Mouse (Mus musculus) midbrain, embryonic 13.5 days (tissue): ENCODE measurements around the gene Ctdnep1. TPM values are rescaled to one million over a fixed set of nuclear protein-coding genes. Genes with fewer than 3 reads are reported as not detected.
A peak's percentile ranks its signal among the peaks of the same experiment; 100 is the strongest.

Experiments
- ATAC-seq: fragments of 200-750 bp; cut with Nextera tagmentation; 2 replicates; pipeline ENCODE4 v1.8.0; 2017; ENCODE audit warnings: mild to moderate bottlenecking, moderate TSS enrichment, moderate library complexity
- H3K27ac ChIP-seq: fragments of 300-500 bp; sonication (generic); 2 replicates; pipeline ENCODE4 v1.5.1; 2015; ENCODE audit warnings: inconsistent platforms, mild to moderate bottlenecking, moderate library complexity
- H3K27me3 ChIP-seq: fragments of 300-500 bp; sonication (generic); 2 replicates; pipeline ENCODE4 v1.6.1; 2015; ENCODE audit warnings: mild to moderate bottlenecking, inconsistent platforms
- H3K36me3 ChIP-seq: fragments of 300-500 bp; sonication (generic); 2 replicates; pipeline ENCODE4 v1.6.1; 2015; ENCODE audit warnings: mild to moderate bottlenecking, inconsistent platforms
- H3K4me1 ChIP-seq: fragments of 300-500 bp; sonication (generic); replicated peaks from 2 replicates; pipeline ENCODE4 v1.6.1; 2015; ENCODE audit warnings: inconsistent platforms
- H3K4me2 ChIP-seq: fragments of 300-500 bp; sonication (generic); replicated peaks from 2 replicates; pipeline ENCODE4 v1.6.1; 2015; ENCODE audit warnings: moderate library complexity, mild to moderate bottlenecking, inconsistent platforms
- H3K4me3 ChIP-seq: fragments of 300-500 bp; sonication (generic); replicated peaks from 2 replicates; pipeline ENCODE4 v1.5.1; 2015; ENCODE audit warnings: mild to moderate bottlenecking, inconsistent platforms
- H3K9ac ChIP-seq: fragments of 300-500 bp; sonication (generic); replicated peaks from 2 replicates; pipeline ENCODE4 v1.6.1; 2015; ENCODE audit warnings: mild to moderate bottlenecking, inconsistent platforms
- H3K9me3 ChIP-seq: fragments of 300-500 bp; sonication (generic); 2 replicates; pipeline ENCODE4 v1.6.1; 2016; ENCODE audit warnings: mild to moderate bottlenecking, inconsistent platforms
- WGBS: fragments of 180-500 bp; shearing (Covaris S2); methylation state at CpG from one replicate; pipeline ENCODE4 v1.1.7; 2015; 5-methylcytosine and 5-hydroxymethylcytosine counted together
- polyA plus RNA-seq: library from polyadenylated mRNA; unstranded; fragments of >200 nt; fragmentation: Nextera tagmentation; extraction: Ambion mirVana; gene quantifications from 2 replicates; pipeline ENCODE4 v1.2.1, GENCODE M21; 2015

Ctdnep1 gene
- polyA plus RNA-seq, 1 experiment from 2014 or later, result 22.9 TPM

DNA sequence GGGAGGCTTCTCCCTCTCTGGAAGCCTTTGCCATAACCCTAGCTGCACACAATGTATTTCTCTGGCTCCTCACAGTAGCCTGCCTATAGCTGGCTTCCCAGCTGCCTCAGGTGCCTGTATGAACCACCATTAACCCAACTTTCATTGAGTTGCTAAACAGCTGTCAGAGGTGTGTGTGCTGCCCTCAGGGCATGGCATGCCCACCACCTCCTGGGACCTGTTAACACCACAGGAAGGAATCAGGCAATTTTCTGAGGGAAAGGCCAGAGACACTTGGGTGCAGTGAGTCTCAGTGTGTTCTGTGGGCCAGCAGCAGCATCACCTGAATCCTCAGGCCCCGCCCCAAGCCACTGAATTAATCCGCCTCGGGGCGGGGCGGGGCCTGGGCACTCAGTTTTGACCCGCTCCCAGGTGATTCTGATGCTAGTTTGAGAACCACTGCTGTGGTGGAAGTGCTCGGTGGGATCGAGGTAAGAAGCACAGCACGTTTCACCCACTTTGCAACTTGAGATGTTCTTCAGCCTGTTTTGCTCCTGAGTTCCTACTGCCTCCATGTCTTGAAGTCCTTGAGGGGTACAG, 42.5 kb upstream of the Ctdnep1 start:
- Histone ChIP-seq H3K27ac (no peak overlapping the region), H3K4me1 (peaks cover 21% of the 10 kb centered on the region), H3K36me3 (no peaks in the 10 kb centered on the region), H3K27me3 (peaks cover 46% of the 10 kb centered on the region), H3K9me3 (no peaks in the 10 kb centered on the region), H3K9ac (no peak overlapping the region), H3K4me2 (no peak overlapping the region), H3K4me3 (no peak overlapping the region)
- no peak for ATAC-seq
- 20% methylated on average over 9 of the region's 9 CpGs for WGBS

GRCm38 (mm10) chr11:69939181-69939580, 41.8 kb upstream of the Ctdnep1 start:
- Histone ChIP-seq H3K36me3 (no peaks in the 10 kb centered on the region), H3K27me3 (peaks cover 46% of the 10 kb centered on the region), H3K4me2 (no peak overlapping the region), H3K27ac (no peak overlapping the region), H3K4me1 (peaks cover 21% of the 10 kb centered on the region), H3K9me3 (no peaks in the 10 kb centered on the region), H3K4me3 (no peak overlapping the region), H3K9ac (no peak overlapping the region)
- whole genome bisulfite sequencing, result 66% methylated on average over 5 of the region's 5 CpGs
- ATAC-seq, result no peak

DNA sequence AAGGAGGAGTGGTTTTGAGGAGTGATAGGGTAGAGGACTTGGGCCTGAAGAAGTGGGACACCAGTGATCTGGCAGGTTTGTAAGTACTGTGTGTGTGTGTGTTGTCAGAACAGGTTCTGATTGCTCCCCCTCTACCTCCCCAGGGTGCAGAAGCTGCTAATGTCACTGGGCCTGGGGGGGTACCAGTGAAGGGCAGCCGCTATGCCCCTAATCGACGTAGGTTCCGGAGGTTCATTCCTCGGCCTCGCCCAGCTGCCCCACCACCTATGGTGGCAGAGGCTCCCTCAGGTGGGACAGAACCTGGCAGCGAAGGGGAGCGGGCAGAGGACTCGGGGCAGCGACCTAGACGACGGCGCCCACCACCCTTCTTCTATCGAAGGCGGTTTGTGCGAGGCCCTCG, 41.2 kb upstream of the Ctdnep1 start:
- H3K9me3 ChIP-seq, result no peaks in the 10 kb centered on the region
- H3K4me3 ChIP-seq, result no peak overlapping the region
- H3K27ac ChIP-seq, result no peak overlapping the region
- no peak for ATAC-seq
- WGBS, result 94% methylated on average over 17 of the region's 17 CpGs
- H3K4me2 ChIP-seq, result no peak overlapping the region
- no peak overlapping the region for H3K9ac ChIP-seq
- no peaks in the 10 kb centered on the region for H3K36me3 ChIP-seq
- H3K4me1 ChIP-seq, result peaks cover 21% of the 10 kb centered on the region
- peaks cover 42% of the 10 kb centered on the region for H3K27me3 ChIP-seq

- no peak for ATAC-seq
- no peak overlapping the region for H3K9ac ChIP-seq
- H3K36me3 ChIP-seq, result no peaks in the 10 kb centered on the region
- H3K9me3 ChIP-seq, result no peaks in the 10 kb centered on the region
- WGBS, result 77% methylated on average over 4 of the region's 4 CpGs
- H3K4me2 ChIP-seq, result no peak overlapping the region
- no peak overlapping the region for H3K27ac ChIP-seq
- peaks cover 35% of the 10 kb centered on the region for H3K27me3 ChIP-seq
- H3K4me3 ChIP-seq, result no peak overlapping the region
- H3K4me1 ChIP-seq, result peaks cover 14% of the 10 kb centered on the region
Observed at GRCm38 (mm10) chr11:69940962-69941361, 40.0 kb upstream of the Ctdnep1 start.

- no peak overlapping the region for H3K4me3 ChIP-seq
- H3K27ac ChIP-seq, result no peak overlapping the region
- no peaks in the 10 kb centered on the region for H3K9me3 ChIP-seq
- WGBS, result 78% methylated on average over 13 of the region's 13 CpGs
- no peak overlapping the region for H3K4me2 ChIP-seq
- ATAC-seq, result no peak
- H3K36me3 ChIP-seq, result no peaks in the 10 kb centered on the region
- no peaks in the 10 kb centered on the region for H3K27me3 ChIP-seq
- H3K9ac ChIP-seq, result no peak overlapping the region
- H3K4me1 ChIP-seq, result peaks cover 16% of the 10 kb centered on the region
Observed at GRCm38 (mm10) chr11:69945216-69945615, 35.7 kb upstream of the Ctdnep1 start.

DNA sequence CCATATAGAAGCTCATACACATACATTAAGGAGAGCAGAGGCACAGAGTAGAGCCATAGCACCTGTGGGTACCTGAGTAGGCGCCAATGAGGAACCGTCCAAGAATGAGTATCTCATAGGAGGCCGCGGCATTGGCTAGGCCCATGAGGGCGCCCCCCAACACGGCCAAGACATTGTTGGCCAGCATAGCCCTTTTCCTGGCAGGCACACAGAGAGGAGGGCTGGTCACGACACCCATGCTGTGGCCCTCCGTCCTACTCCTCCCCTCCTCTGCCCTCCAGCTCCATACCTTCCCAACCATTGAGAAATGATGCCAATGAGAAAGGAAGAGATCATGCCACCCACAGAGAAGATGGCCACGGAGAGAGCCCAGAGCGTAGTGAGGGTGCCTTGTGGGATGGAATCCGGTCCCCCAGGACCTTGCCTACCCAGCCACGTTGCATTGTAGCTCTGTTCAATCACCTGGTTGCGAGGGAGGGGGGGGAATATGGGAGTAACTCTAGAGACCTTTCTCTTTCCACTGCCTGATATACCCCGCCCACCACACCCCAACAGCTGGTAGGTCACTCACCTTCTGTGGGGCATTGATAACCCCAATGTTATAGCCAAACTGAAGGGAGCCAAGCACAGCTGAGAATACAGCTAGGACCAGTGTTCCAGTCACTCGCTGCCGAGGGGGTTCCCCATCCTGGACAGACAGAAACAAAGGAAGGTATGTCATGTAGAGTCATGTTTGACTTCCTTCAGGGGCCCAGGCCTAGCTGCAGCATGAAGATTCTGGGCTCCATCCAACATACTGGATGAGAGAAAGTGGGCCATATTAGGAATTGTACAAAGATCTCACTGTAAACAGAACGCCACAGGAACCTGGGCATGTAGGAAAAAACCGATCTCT, 34.7 kb upstream of the Ctdnep1 start:
- Histone ChIP-seq H3K4me2 (no peak overlapping the region), H3K36me3 (no peaks in the 10 kb centered on the region), H3K9ac (no peak overlapping the region), H3K9me3 (no peaks in the 10 kb centered on the region), H3K4me3 (no peak overlapping the region), H3K4me1 (peaks cover 16% of the 10 kb centered on the region), H3K27ac (no peak overlapping the region), H3K27me3 (0 out of 2 replicates have a peak, but pooled peaks cover 6% of the 10 kb centered on the region)
- 94% methylated on average over 18 of the region's 18 CpGs for WGBS
- ATAC-seq, result no peak

GRCm38 (mm10) chr11:69947337-69948065, 33.5 kb upstream of the Ctdnep1 start:
- peak overlapping the region; percentile 46 for H3K9ac ChIP-seq
- H3K4me1 ChIP-seq, result peaks cover 16% of the 10 kb centered on the region
- no peaks in the 10 kb centered on the region for H3K9me3 ChIP-seq
- H3K27ac ChIP-seq, result 0 out of 2 replicates have a peak overlapping the region, but pooled peaks have one; percentile 2
- ATAC-seq, result peak; percentile 32
- peak overlapping the region; percentile 44 for H3K4me3 ChIP-seq
- H3K36me3 ChIP-seq, result no peaks in the 10 kb centered on the region
- H3K4me2 ChIP-seq, result peak overlapping the region; percentile 59
- WGBS, result 2% methylated on average over 29 of the region's 29 CpGs
- H3K27me3 ChIP-seq, result 0 out of 2 replicates have a peak, but pooled peaks cover 14% of the 10 kb centered on the region

GRCm38 (mm10) chr11:69948066-69948762, 32.7 kb upstream of the Ctdnep1 start, which contains the start of gene Slc2a4:
Gene Slc2a4, minus strand, starts transcription at chr11:69948188.
- no peaks in the 10 kb centered on the region for H3K9me3 ChIP-seq
- H3K27me3 ChIP-seq, result 0 out of 2 replicates have a peak, but pooled peaks cover 18% of the 10 kb centered on the region
- H3K4me2 ChIP-seq, result peak within 1 kb of the TSS; percentile 59
- H3K4me1 ChIP-seq, result peaks cover 16% of the 10 kb centered on the region
- peak within 1 kb of the TSS; percentile 49 for H3K27ac ChIP-seq
- ATAC-seq, result peak; percentile 94
- peak within 1 kb of the TSS; percentile 44 for H3K4me3 ChIP-seq
- H3K9ac ChIP-seq, result peak within 1 kb of the TSS; percentile 46
- no peaks in the 10 kb centered on the region for H3K36me3 ChIP-seq
- WGBS, result under 1% methylated on average over 34 of the region's 34 CpGs

- Histone ChIP-seq H3K4me1 (peaks cover 16% of the 10 kb centered on the region), H3K9ac (no peak overlapping the region; the same call in 1 of the 2 replicates), H3K4me3 (peak overlapping the region; percentile 44), H3K36me3 (no peaks in the 10 kb centered on the region), H3K9me3 (no peaks in the 10 kb centered on the region), H3K4me2 (peak overlapping the region; percentile 59), H3K27ac (peak overlapping the region; percentile 49), H3K27me3 (0 out of 2 replicates have a peak, but pooled peaks cover 18% of the 10 kb centered on the region)
- peak; percentile 71 for ATAC-seq
- WGBS, result under 1% methylated on average over 14 of the region's 14 CpGs
Observed at GRCm38 (mm10) chr11:69948763-69949150, 32.2 kb upstream of the Ctdnep1 start.

- Histone ChIP-seq H3K27me3 (0 out of 2 replicates have a peak, but pooled peaks cover 18% of the 10 kb centered on the region), H3K36me3 (no peaks in the 10 kb centered on the region), H3K4me3 (no peak overlapping the region), H3K4me1 (peaks cover 16% of the 10 kb centered on the region), H3K9ac (no peak overlapping the region), H3K4me2 (no peak overlapping the region), H3K27ac (no peak overlapping the region), H3K9me3 (no peaks in the 10 kb centered on the region)
- WGBS, result 38% methylated on average over 4 of the region's 4 CpGs
- no peak for ATAC-seq
Observed at GRCm38 (mm10) chr11:69950807-69951459, 30.0 kb upstream of the Ctdnep1 start.

DNA sequence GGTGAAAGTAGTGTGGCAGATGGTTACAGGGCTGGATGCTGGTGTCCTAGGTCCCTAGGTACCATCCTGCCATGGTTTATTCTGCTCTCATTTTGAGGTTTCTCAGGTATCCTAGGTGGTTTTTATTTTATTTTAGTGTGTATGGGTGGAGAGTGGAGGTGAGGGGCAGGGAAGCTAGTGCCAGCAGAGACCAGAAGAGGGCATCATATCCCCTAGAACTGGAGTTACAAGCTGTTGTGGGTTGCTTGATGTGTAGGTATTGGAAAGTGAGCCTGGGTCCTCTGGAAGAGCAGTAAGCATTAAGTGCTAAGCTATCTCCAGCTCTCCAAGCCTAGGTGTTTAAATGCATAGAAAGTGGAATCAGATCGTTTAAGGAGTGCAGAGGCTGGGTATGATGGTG, 28.7 kb upstream of the Ctdnep1 start:
- H3K9ac ChIP-seq, result no peak overlapping the region
- no peak for ATAC-seq
- WGBS, result 40% methylated on average over 1 of the region's 1 CpGs
- H3K27ac ChIP-seq, result no peak overlapping the region
- H3K27me3 ChIP-seq, result 0 out of 2 replicates have a peak, but pooled peaks cover 18% of the 10 kb centered on the region
- H3K4me1 ChIP-seq, result peaks cover 14% of the 10 kb centered on the region
- H3K4me2 ChIP-seq, result no peak overlapping the region
- H3K4me3 ChIP-seq, result no peak overlapping the region
- H3K9me3 ChIP-seq, result no peaks in the 10 kb centered on the region
- no peaks in the 10 kb centered on the region for H3K36me3 ChIP-seq
